Mouse (Mus musculus) forebrain, embryonic 10.5 days (tissue): ENCODE measurements around the gene Ank2. TPM values are rescaled to one million over a fixed set of nuclear protein-coding genes. Genes with fewer than 3 reads are reported as not detected.
"Not testable (repeated sequence)": the region's sequence is repeated elsewhere in the genome, so short reads cannot be mapped to it uniquely, and the experiment has no call there.

Experiments used
- DNase-seq: peaks from one replicate; pipeline ENCODE4 v3.0.0-alpha.2; 2017; ENCODE audit warnings: low spot score; ENCODE audit errors: extremely low spot score
- H3K27ac ChIP-seq: fragments of 300-500 bp; sonication (generic); 2 replicates; pipeline ENCODE4 v1.5.1; 2016; ENCODE audit warnings: mild to moderate bottlenecking
- H3K27me3 ChIP-seq: fragments of 300-500 bp; sonication (generic); 2 replicates; pipeline ENCODE4 v1.6.1; 2016; ENCODE audit warnings: mild to moderate bottlenecking; ENCODE audit not compliant: poor library complexity, severe bottlenecking
- H3K36me3 ChIP-seq: fragments of 300-500 bp; sonication (generic); replicated peaks from 2 replicates; pipeline ENCODE4 v1.6.1; 2016; ENCODE audit warnings: mild to moderate bottlenecking, moderate library complexity
- H3K4me1 ChIP-seq: fragments of 300-500 bp; sonication (generic); 2 replicates; pipeline ENCODE4 v1.6.1; 2016
- H3K4me3 ChIP-seq: fragments of 300-500 bp; sonication (generic); 2 replicates; pipeline ENCODE4 v1.5.1; 2016; ENCODE audit warnings: mild to moderate bottlenecking, moderate library complexity
- H3K9me3 ChIP-seq: fragments of 300-500 bp; sonication (generic); 2 replicates; pipeline ENCODE4 v1.6.1; 2016; ENCODE audit warnings: mild to moderate bottlenecking, moderate library complexity
- WGBS: fragments of 180-500 bp; shearing (Covaris S2); methylation state at CpG from one replicate; pipeline ENCODE4 v1.1.7; 2016; 5-methylcytosine and 5-hydroxymethylcytosine counted together
- polyA plus RNA-seq: library from polyadenylated mRNA; unstranded; fragments of >200 nt; fragmentation: Nextera tagmentation; extraction: Ambion mirVana; gene quantifications from 2 replicates; pipeline ENCODE4 v1.2.1, GENCODE M21; 2016

Gene Ank2
- polyA plus RNA-seq, 1 experiment from 2014 or later = 36.3 TPM

- H3K4me1 ChIP-seq, H3K9me3 ChIP-seq, H3K27ac ChIP-seq, H3K36me3 ChIP-seq, H3K4me3 ChIP-seq, DNase-seq, H3K27me3 ChIP-seq: not testable (repeated sequence)
- WGBS = 94% methylated on average over 5 of the region's 5 CpGs
Measured at GRCm38 (mm10) chr3:127321031-127321430, 178.1 kb downstream of the Ank2 start.

GRCm38 (mm10) chr3:127320311-127320710, 178.8 kb downstream of the Ank2 start:
- no peaks in the 10 kb centered on the region for H3K27me3 ChIP-seq
- WGBS = 90% methylated on average over 8 of the region's 8 CpGs
- H3K36me3 ChIP-seq = no peaks in the 10 kb centered on the region
- DNase-seq = no peak
- H3K27ac ChIP-seq = no peak overlapping the region
- no peaks in the 10 kb centered on the region for H3K4me1 ChIP-seq
- no peaks in the 10 kb centered on the region for H3K9me3 ChIP-seq
- no peak overlapping the region for H3K4me3 ChIP-seq

GRCm38 (mm10) chr3:127317641-127318040, 181.5 kb downstream of the Ank2 start:
- Histone ChIP-seq H3K27ac (no peak overlapping the region), H3K4me3 (no peak overlapping the region), H3K27me3 (no peaks in the 10 kb centered on the region), H3K36me3 (no peaks in the 10 kb centered on the region), H3K9me3 (no peaks in the 10 kb centered on the region), H3K4me1 (no peaks in the 10 kb centered on the region)
- 88% methylated on average over 6 of the region's 6 CpGs for WGBS
- DNase-seq = no peak

GRCm38 (mm10) chr3:127316717-127317116, 182.4 kb downstream of the Ank2 start:
- Histone ChIP-seq H3K36me3 (no peaks in the 10 kb centered on the region), H3K27ac (no peak overlapping the region), H3K9me3 (no peaks in the 10 kb centered on the region), H3K4me1 (no peaks in the 10 kb centered on the region), H3K4me3 (no peak overlapping the region), H3K27me3 (no peaks in the 10 kb centered on the region)
- WGBS = 95% methylated on average over 2 of the region's 2 CpGs
- no peak for DNase-seq

- Histone ChIP-seq H3K4me3 (no peak overlapping the region), H3K4me1 (no peaks in the 10 kb centered on the region), H3K27me3 (no peaks in the 10 kb centered on the region), H3K36me3 (no peaks in the 10 kb centered on the region), H3K27ac (no peak overlapping the region), H3K9me3 (no peaks in the 10 kb centered on the region)
- 91% methylated on average over 6 of the region's 6 CpGs for WGBS
- DNase-seq = no peak
Measured at GRCm38 (mm10) chr3:127311521-127311920, 187.6 kb downstream of the Ank2 start.

- no peak for DNase-seq
- H3K27ac ChIP-seq = no peak overlapping the region
- H3K4me1 ChIP-seq = no peaks in the 10 kb centered on the region
- 84% methylated on average over 3 of the region's 3 CpGs for WGBS
- H3K27me3 ChIP-seq = no peaks in the 10 kb centered on the region
- no peaks in the 10 kb centered on the region for H3K9me3 ChIP-seq
- no peaks in the 10 kb centered on the region for H3K36me3 ChIP-seq
- no peak overlapping the region for H3K4me3 ChIP-seq
Measured at GRCm38 (mm10) chr3:127310079-127310478, 189.1 kb downstream of the Ank2 start.

GRCm38 (mm10) chr3:127303957-127304553, 195.1 kb downstream of the Ank2 start:
- no peak overlapping the region for H3K27ac ChIP-seq
- H3K27me3 ChIP-seq = no peaks in the 10 kb centered on the region
- DNase-seq = no peak
- no peak overlapping the region for H3K4me3 ChIP-seq
- H3K36me3 ChIP-seq = no peaks in the 10 kb centered on the region
- peaks cover 15% of the 10 kb centered on the region for H3K4me1 ChIP-seq
- no peaks in the 10 kb centered on the region for H3K9me3 ChIP-seq
- WGBS = 36% methylated on average over 6 of the region's 6 CpGs

GRCm38 (mm10) chr3:127303041-127303440, 196.1 kb downstream of the Ank2 start:
- Histone ChIP-seq H3K4me3 (no peak overlapping the region), H3K4me1 (peaks cover 15% of the 10 kb centered on the region), H3K36me3 (no peaks in the 10 kb centered on the region), H3K9me3 (no peaks in the 10 kb centered on the region), H3K27me3 (no peaks in the 10 kb centered on the region), H3K27ac (no peak overlapping the region)
- 79% methylated on average over 4 of the region's 4 CpGs for WGBS
- DNase-seq = no peak

GRCm38 (mm10) chr3:127300790-127301189, 198.4 kb downstream of the Ank2 start:
- no peak for DNase-seq
- Histone ChIP-seq H3K4me3 (no peak overlapping the region), H3K9me3 (no peaks in the 10 kb centered on the region), H3K36me3 (no peaks in the 10 kb centered on the region), H3K4me1 (peaks cover 19% of the 10 kb centered on the region), H3K27ac (no peak overlapping the region), H3K27me3 (no peaks in the 10 kb centered on the region)

GRCm38 (mm10) chr3:127295921-127296320, 203.2 kb downstream of the Ank2 start:
- H3K27ac ChIP-seq = 0 out of 2 replicates have a peak overlapping the region, but pooled peaks have one; percentile 78
- no peak for DNase-seq
- no peaks in the 10 kb centered on the region for H3K36me3 ChIP-seq
- no peaks in the 10 kb centered on the region for H3K9me3 ChIP-seq
- H3K4me1 ChIP-seq = peaks cover 35% of the 10 kb centered on the region
- no peaks in the 10 kb centered on the region for H3K27me3 ChIP-seq
- WGBS = 79% methylated on average over 6 of the region's 6 CpGs
- no peak overlapping the region for H3K4me3 ChIP-seq

GRCm38 (mm10) chr3:127294610-127295349, 204.4 kb downstream of the Ank2 start:
- Histone ChIP-seq H3K4me1 (peaks cover 32% of the 10 kb centered on the region), H3K4me3 (no peak overlapping the region), H3K27me3 (no peaks in the 10 kb centered on the region), H3K36me3 (no peaks in the 10 kb centered on the region), H3K9me3 (no peaks in the 10 kb centered on the region), H3K27ac (peak overlapping the region; percentile 78)
- DNase-seq = no peak
- 75% methylated on average over 9 of the region's 9 CpGs for WGBS

- WGBS = 37% methylated on average over 14 of the region's 14 CpGs
- H3K27ac ChIP-seq = peak overlapping the region; percentile 78
- no peaks in the 10 kb centered on the region for H3K36me3 ChIP-seq
- peaks cover 32% of the 10 kb centered on the region for H3K4me1 ChIP-seq
- no peak overlapping the region; the same call in 1 of the 2 replicates for H3K4me3 ChIP-seq
- H3K27me3 ChIP-seq = no peaks in the 10 kb centered on the region
- peak; percentile 43 for DNase-seq
- H3K9me3 ChIP-seq = no peaks in the 10 kb centered on the region
Measured at GRCm38 (mm10) chr3:127294079-127294478, 205.1 kb downstream of the Ank2 start.

GRCm38 (mm10) chr3:127293479-127293874, 205.7 kb downstream of the Ank2 start:
- H3K4me3 ChIP-seq = no peak overlapping the region
- WGBS = 76% methylated on average over 9 of the region's 9 CpGs
- H3K9me3 ChIP-seq = no peaks in the 10 kb centered on the region
- H3K4me1 ChIP-seq = peaks cover 32% of the 10 kb centered on the region
- H3K27me3 ChIP-seq = no peaks in the 10 kb centered on the region
- peak overlapping the region; percentile 78 for H3K27ac ChIP-seq
- no peaks in the 10 kb centered on the region for H3K36me3 ChIP-seq
- no peak for DNase-seq
